Mouse (Mus musculus): ENCODE measurements around the gene Nusap1. TPM values are rescaled to one million over a fixed set of nuclear protein-coding genes. Genes with fewer than 3 reads are reported as not detected.
"Not testable (repeated sequence)": the region's sequence is repeated elsewhere in the genome, so short reads cannot be mapped to it uniquely, and the experiment has no call there.

The Nusap1 gene
- total RNA-seq, 2 experiments from 2014 or later = 6.8 to 8.4 TPM

DNA sequence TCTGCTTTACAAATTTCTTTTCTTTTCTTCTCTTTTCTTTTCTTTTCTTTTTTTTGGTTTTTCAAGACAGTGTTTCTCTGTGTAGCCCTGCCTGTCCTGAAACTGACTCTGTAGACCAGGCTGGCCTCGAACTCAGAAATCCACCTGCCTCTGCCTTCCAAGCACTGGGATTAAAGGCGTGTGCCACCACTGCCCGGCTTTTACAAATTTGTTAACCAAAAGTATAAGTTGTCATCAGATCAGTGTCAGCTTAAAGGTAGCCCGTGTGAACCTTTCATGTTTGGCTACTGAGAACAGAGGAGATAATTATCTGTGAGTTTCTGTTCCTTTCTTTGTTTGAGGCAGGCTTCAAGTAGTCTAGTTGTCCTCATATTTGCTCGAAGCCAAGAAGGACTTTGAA, 26.2 kb downstream of the Nusap1 start:
- no peak for DNase-seq

DNA sequence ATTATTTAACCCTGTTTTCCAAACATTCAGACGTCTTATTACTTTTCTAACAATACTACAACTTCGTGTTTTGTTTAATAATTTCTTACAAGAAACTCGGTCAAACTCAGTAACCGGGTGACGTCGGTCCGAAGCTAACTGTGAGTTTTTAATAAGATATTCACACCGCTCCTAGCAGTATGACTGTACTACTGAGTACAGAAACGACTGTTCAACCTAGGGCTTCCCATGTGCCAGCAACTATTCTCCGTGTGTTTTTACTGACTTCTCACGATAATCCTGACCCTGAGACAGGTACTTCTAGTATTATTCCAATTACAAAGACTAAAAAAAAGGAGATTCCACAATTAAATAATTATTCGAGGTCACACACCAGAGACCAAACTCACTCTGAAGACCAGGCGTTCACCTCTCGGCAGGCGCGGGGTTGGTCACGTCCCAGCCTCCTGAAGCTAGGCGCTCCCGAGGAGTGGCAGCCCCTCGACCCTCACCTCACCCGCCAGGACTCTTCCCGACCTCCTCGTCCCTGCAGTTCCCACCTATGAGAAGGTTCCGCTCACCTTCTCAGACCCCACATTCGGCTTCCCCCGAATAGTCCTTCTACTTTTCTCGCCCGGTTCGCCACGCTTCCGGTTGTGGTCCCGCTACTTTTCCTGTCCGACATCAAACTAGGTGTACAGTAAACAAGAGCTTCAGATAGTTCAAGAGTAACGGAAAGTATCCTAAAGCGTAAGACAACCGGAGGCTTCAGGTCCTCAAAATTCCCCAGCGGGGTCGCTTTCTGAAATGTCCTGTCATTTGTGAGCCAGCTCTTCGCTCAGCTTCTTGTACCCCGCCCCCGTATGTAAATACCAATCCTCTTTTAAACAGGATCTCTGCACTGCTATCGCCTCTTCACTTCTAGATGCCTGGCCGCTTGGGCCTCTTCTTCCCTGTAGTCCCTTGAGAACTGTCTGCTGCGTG, 44.4 kb downstream of the Nusap1 start, which contains the start of gene Ndufaf1:
Ndufaf1 (minus strand) TSS at position 608 of the 963 bp plus-strand sequence.
- DNase-seq = peak; percentile 70

DNA sequence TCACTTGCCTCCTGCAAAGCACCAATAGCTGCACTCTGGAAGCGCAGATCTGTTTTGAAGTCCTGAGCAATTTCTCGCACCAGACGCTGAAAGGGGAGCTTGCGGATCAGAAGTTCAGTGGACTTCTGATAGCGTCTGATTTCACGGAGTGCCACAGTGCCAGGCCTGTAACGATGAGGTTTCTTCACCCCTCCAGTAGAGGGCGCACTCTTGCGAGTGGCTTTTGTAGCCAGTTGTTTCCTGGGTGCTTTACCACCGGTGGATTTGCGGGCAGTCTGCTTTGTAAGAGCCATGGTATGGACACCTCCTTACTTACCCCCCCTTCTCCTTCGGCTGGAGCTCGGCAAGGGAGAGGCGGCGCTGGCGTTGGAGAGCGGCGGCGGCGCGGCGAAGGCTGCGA, 47.6 kb downstream of the Nusap1 start:
- DNase-seq = not testable (repeated sequence)

DNA sequence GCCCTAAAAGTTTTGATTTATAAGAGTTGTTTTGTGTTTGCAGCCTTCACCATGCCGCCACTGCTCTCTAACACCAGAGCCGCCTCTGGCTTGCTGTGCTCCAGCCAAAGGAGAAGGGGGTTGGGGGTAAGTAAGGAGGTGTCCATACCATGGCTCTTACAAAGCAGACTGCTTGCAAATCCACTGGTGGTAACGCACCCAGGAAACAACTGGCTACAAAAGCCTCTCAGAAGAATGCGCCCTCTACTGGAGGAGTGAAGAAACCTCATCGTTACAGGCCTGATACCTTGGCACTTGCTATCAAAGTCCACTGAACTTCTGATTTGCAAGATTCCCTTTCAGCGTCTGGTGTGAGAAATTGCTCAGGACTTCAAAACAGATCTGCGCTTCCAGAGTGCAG, 50.9 kb downstream of the Nusap1 start:
- DNase-seq = no peak

DNA sequence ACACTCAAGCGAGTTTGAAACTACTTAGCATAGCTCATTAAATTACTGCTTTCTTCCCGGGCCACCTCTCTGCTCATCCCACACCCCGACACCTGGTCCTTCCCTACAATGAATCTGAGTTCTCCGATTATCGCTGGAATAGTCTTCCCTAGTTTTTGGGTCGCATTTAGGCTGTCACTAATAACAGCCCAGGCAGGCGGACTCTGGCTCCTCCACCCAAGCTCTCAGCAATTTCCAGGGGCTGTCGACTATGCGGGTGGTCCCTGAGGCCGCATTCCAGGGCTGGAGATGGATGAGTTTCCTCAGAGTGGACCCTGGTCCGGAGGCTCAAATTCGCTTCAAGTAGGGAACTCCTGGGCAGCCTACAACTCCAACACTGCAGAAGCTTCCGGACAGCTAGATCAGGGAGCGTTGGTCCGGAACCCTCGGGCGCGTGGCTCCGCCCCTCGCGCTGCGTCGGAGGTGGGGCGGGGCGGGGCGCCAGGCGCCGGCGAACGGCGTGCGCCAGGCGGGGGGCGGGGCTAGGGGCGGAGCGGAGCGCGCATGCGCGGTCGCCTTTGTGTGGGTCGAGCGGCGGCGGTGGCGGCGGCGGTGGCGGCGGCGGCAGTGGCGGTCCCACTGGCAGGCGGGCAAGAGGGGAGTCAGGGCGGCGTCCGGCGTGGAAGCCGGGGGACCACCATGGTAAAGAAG, 56.6 kb downstream of the Nusap1 start, which contains the start of gene Rtf1:
Rtf1 (plus strand) TSS at position 544 of the 690 bp plus-strand sequence.
- peak; percentile 100 for DNase-seq

DNA sequence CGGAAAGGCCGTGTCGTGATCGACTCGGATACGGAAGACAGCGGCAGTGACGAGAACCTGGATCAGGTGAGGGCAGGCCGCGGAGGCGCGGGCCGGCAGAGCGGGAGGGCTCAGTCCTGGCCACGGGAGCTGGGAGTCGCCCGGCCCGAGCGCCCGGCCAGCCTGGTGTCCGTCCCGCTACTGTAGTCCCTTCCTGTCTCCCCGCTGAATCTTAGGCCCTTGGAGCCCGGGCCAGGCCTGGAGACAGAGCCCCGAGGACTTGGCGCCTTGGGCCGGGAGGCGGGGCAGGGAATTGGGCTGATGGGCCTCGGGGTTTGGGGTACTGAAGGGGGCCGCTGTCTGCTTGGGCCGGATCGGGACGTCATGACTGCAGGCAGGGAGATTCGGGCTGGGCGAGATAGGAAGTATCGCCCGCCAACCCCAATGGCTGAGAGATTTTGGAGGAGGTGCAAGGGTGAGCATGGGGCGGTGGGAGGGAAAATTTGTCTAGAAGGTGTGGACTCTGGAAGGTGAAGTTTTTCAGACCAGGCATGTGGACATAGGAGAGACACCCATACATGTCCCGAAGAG, 57.2 kb downstream of the Nusap1 start:
- DNase-seq = no peak

DNA sequence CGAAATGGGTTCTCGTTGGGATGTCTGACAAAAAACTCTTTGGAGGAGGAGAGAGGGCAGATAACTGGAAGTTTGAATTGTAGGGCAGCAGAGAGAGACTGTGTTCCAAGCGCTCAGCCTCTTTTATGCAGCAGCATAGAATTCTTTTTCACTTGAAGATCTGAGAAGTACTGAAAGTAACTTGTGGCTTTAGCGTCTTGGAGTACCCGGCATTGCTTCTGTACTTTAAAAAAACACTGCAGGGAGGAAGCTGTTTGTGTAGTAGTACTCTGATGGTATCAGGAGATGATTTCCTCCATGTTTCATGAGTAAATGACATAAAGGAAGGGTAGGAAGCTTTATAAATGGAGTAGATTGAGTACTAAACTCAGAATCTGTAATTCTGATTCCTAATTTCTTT, 57.7 kb downstream of the Nusap1 start:
- no peak for DNase-seq

DNA sequence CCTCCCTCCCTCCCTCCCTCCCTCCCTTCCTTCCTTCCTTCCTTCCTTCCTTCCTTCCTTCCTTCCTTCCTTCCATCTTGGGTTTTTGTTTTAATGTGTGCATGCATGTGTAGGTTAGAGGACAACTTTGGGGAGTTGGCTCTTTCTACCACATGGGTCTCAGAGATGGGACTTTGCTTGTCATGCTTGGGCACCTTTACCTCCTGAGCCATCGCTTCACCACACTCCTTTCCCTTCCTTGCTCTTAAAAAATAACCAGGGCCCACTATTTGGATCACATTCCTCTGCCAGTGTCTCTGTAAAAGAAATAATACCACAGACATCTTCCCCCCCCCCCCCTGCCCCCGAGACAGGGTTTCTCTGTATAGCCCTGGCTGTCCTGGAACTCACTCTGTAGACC, 65.6 kb downstream of the Nusap1 start:
- DNase-seq = no peak

DNA sequence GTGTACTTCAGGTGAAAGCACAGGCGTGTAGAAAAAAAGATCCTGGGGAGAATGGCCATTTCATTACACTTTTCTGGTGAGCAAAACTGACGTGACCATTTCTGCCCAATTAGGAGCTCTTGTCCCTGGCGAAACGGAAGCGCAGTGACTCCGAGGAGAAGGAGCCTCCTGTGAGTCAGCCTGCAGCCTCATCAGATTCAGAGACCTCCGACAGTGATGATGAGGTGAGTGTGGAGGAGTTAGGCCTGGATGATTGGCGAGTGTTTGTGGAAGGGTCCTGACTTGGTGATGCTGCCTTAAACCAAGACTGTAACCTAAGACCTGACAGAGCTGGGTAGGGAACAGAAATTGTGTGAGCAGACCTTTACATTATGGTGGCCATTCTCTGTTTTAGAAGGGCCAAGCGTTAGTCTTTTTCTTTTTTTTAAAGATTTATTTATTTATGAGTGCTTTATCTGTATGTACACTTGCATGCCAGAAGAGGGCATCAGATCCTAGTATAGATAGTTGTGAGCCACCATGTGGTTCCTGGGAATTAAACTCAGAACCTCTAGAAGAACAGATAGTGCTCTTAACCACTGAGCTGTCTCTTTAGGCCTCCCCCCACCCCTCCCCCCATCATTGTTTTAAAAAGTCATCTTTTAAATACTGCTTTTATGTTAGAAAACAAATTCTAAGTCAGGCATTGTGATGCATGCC, 74.1 kb downstream of the Nusap1 start:
- no peak for DNase-seq

DNA sequence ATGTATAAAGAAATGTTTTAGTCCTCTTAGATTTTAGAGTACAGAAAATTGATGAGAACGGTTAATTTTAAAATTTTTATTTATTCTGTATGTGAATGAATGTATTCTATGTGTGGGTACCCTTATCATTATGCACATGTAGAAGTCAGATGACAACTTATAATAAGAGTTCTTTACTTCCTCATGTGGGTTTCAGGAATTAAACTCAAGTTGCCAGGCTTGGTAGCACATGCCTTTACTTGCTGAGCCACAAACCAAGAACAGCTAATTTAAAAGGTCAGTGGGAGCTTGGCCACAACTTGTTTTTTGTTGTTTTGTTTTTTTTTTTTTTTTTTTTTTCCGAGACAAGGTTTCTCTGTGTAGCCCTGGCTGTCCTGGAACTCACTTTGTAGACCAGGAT, 76.7 kb downstream of the Nusap1 start:
- DNase-seq = no peak

DNA sequence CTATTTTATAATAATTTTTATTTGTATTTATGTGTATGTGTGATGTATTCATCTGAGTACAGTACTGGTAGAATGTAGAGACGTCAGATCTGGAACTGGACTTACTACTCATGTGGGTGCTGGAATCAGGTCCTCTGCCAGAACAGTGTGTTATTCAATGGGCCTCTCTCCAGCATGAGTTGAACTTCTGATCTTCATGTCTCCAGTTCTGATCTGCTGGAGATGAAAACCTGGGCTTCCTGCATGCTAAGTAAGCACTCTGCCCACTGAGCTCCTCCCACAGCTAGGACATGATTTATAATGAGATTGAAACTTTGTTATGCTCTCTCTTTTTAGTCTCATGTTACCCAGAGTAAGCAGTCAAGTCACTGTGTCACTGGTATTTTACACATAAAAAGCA, 78.0 kb downstream of the Nusap1 start:
- DNase-seq = no peak

DNA sequence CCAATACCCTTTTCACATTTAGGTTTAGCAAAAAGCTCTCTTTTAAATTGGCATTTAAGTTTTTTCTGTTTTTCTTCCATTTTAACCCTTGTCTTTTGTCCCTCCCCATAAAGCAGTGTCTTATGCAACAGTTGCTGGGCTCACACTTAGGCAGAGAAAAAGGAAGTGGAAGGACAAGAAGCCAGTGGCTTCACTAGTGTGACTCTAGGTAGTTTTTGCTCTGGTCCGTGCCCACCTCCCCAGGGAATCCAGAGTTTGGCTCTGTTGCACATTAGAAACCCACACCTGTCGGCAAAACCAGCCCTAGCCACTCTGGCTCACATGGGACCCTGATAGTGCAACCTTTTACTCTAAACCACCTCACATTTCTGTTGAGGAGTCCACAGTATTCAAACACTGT, 80.4 kb downstream of the Nusap1 start:
- no peak for DNase-seq

DNA sequence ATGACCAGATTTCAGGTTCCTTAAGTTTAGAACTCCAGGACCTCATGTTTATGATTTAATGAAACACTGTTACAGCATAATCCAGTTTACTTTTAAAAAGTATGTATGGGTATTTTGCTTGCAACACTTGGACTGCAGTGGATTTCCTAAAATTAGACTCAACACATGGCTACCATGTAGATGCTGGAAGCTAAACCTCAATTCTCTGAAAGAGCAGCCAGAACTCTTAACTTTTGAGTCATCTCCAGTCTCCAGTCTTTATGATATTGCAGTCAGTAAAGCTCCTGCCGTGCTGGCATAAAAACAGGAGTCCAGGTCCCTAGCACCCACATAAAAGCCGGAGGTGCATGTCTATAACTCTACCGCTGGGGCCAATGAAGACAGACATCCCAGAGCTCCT, 81.9 kb downstream of the Nusap1 start:
- DNase-seq = no peak

Other genes with a start within 250 kb of the Nusap1 start
- gene Ino80, start 140.6 kb upstream of the Nusap1 start, total RNA-seq (2021) = 10 to 100 TPM; 12.6 to 16.5 TPM
- under 1 TPM; 0.14 to 0.20 TPM for gene Exd1, start 70.7 kb upstream of the Nusap1 start, total RNA-seq (2021)
- 10 to 100 TPM; 55.8 to 57.9 TPM for gene Chp1, start 70.6 kb upstream of the Nusap1 start, total RNA-seq (2021)
- gene Oip5, start 171 bp downstream of the Nusap1 start, total RNA-seq (2021) = 1 to 10 TPM; 2.5 to 3.4 TPM
- 10 to 100 TPM; 36.0 to 40.0 TPM for gene Ndufaf1, start 44.5 kb downstream of the Nusap1 start, total RNA-seq (2021)
- gene Rtf1, start 56.8 kb downstream of the Nusap1 start, total RNA-seq (2021) = 10 to 100 TPM; 26.7 to 29.2 TPM
- gene Itpka, start 124.0 kb downstream of the Nusap1 start, total RNA-seq (2021) = under 1 TPM; 0.18 to 0.26 TPM
- gene Ltk, start 142.1 kb downstream of the Nusap1 start, total RNA-seq (2021) = not detected
- gene Rpap1, start 169.2 kb downstream of the Nusap1 start, total RNA-seq (2021) = 10 to 100 TPM; 14.2 to 14.5 TPM
- gene Tyro3, start 179.4 kb downstream of the Nusap1 start, total RNA-seq (2021) = 1 to 10 TPM; 3.6 to 5.1 TPM

Measured in gastrocnemius, postnatal 10 days (tissue).